Mouse (Mus musculus) neural tube, embryonic 11.5 days (tissue): ENCODE measurements around the gene Ap1m2. TPM values are rescaled to one million over a fixed set of nuclear protein-coding genes. Genes with fewer than 3 reads are reported as not detected.
A peak's percentile ranks its signal among the peaks of the same experiment; 100 is the strongest.

Experiments
- ATAC-seq: fragments of 200-750 bp; cut with Nextera tagmentation; 2 replicates; pipeline ENCODE4 v1.8.0; 2017; ENCODE audit warnings: moderate number of reproducible peaks, mild to moderate bottlenecking, moderate TSS enrichment, moderate library complexity; ENCODE audit not compliant: insufficient read depth, low FRiP score, low TSS enrichment
- DNase-seq: peaks from one replicate; pipeline ENCODE4 v3.0.0-alpha.2; 2015; ENCODE audit warnings: low spot score
- H3K27ac ChIP-seq: fragments of 300-500 bp; sonication (generic); 2 replicates; pipeline ENCODE4 v1.5.1; 2014; ENCODE audit warnings: low read depth, mild to moderate bottlenecking, low read length
- H3K27me3 ChIP-seq: fragments of 300-500 bp; sonication (generic); 2 replicates; pipeline ENCODE4 v1.6.1; 2014; ENCODE audit warnings: mild to moderate bottlenecking, low read length, mixed read lengths; ENCODE audit not compliant: control insufficient read depth, insufficient read depth
- H3K36me3 ChIP-seq: fragments of 300-500 bp; sonication (generic); 2 replicates; pipeline ENCODE4 v1.6.1; 2014; ENCODE audit warnings: mild to moderate bottlenecking, low read length, moderate library complexity, mixed read lengths; ENCODE audit not compliant: control insufficient read depth, insufficient read depth
- H3K4me1 ChIP-seq: fragments of 300-500 bp; sonication (generic); 2 replicates; pipeline ENCODE4 v1.6.1; 2014; ENCODE audit warnings: low read length, mixed read lengths; ENCODE audit not compliant: control insufficient read depth, insufficient read depth
- H3K4me2 ChIP-seq: fragments of 300-500 bp; sonication (generic); 2 replicates; pipeline ENCODE4 v1.6.1; 2014; ENCODE audit warnings: low read depth, mild to moderate bottlenecking, moderate library complexity
- H3K4me3 ChIP-seq: fragments of 300-500 bp; sonication (generic); 2 replicates; pipeline ENCODE4 v1.5.1; 2014; ENCODE audit warnings: low read depth, low read length
- H3K9ac ChIP-seq: fragments of 300-500 bp; sonication (generic); 2 replicates; pipeline ENCODE4 v1.6.1; 2014; ENCODE audit warnings: mild to moderate bottlenecking, low read length
- H3K9me3 ChIP-seq: fragments of 300-500 bp; sonication (generic); 2 replicates; pipeline ENCODE4 v1.6.1; 2016; ENCODE audit warnings: low read length; ENCODE audit not compliant: control insufficient read depth
- WGBS: fragments of 180-500 bp; shearing (Covaris S2); extraction: QIAGEN DNeasy Blood & Tissue Kit; methylation state at CpG from one replicate; pipeline ENCODE4 v1.1.7; 2014; 5-methylcytosine and 5-hydroxymethylcytosine counted together
- polyA plus RNA-seq: library from polyadenylated mRNA; unstranded; fragments of >200 nt; fragmentation: Nextera tagmentation; extraction: Ambion mirVana; gene quantifications from 2 replicates; pipeline ENCODE4 v1.2.1, GENCODE M21; 2014

The Ap1m2 gene
- polyA plus RNA-seq, 1 experiment from 2014 or later: 2.7 TPM

DNA sequence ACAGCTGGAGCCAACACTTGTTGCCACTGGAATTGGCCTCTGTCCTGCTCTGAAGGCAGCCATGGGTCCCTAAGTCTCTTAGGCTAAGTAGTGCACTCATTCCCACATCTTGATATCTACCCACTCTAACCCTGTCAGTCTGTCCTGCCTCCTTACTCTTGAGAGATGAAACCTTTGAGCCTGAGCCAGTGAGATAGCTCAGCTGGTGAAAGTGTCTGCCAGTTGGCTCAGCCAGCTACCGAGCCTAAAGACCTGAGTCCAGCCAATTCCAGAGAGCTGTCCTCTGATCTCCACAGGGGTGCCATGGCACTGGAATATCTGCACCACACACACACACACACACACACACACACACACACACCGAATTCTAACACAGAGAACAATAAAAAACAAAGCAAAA is 61.6 kb downstream of the Ap1m2 start:
- H3K27ac ChIP-seq: no peak overlapping the region
- ATAC-seq (no peak), DNase-seq (no peak)
- no peaks in the 10 kb centered on the region for H3K9me3 ChIP-seq
- WGBS: 68% methylated on average over 2 of the region's 2 CpGs
- H3K27me3 ChIP-seq: peaks cover 55% of the 10 kb centered on the region
- no peak overlapping the region for H3K4me2 ChIP-seq
- H3K4me1 ChIP-seq: peaks cover 5% of the 10 kb centered on the region; the same call in 1 of the 2 replicates
- no peaks in the 10 kb centered on the region for H3K36me3 ChIP-seq
- H3K9ac ChIP-seq: no peak overlapping the region
- H3K4me3 ChIP-seq: no peak overlapping the region

DNA sequence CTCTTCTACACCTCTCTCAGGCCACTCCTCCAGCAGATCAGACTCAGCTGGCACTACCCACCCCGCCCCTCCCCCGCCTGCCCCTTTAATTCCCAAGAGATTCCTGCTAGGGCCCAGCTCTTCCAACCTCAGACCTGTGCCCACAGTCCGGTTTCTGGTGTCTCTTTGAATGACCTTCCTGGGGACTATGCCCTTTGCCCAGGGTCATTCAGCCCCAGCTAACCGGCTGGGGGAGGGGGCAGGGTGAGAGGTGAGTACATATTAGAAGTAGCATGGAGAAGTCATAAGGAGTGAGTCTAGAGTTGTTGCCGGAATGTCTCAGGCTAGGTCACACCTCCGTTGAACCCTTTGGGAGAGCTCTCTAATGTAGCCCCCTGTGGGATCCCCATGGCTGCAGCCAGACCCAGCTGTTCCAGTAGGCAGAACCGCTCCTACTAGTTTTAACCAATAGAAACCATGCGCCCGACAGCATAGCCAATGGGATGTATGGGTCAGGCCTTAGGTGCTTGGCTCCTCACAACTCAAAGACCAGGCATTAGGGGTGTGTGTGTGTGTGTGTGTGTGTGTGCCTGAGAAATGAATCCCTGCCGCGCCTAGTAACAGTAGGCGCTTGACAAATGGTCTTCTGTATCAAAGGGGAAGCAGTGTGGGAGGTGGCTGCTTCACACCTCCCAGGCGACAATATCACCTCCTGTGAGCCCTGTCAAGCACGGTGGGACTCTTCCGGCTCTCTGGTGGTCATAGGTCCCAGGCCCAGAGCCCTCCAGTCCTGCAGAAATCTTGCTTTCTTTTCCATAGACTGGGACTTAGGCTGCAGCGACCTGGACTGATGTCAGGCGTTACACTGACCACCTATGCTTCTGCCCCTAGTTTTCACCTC is 62.3 kb downstream of the Ap1m2 start:
- DNase-seq (no peak), ATAC-seq (no peak)
- Histone ChIP-seq H3K4me1 (peaks cover 7% of the 10 kb centered on the region; the same call in 1 of the 2 replicates), H3K9ac (no peak overlapping the region), H3K36me3 (no peaks in the 10 kb centered on the region), H3K27me3 (peaks cover 61% of the 10 kb centered on the region), H3K27ac (no peak overlapping the region), H3K4me2 (no peak overlapping the region), H3K9me3 (no peaks in the 10 kb centered on the region), H3K4me3 (no peak overlapping the region)
- WGBS: 31% methylated on average over 17 of the region's 17 CpGs

DNA sequence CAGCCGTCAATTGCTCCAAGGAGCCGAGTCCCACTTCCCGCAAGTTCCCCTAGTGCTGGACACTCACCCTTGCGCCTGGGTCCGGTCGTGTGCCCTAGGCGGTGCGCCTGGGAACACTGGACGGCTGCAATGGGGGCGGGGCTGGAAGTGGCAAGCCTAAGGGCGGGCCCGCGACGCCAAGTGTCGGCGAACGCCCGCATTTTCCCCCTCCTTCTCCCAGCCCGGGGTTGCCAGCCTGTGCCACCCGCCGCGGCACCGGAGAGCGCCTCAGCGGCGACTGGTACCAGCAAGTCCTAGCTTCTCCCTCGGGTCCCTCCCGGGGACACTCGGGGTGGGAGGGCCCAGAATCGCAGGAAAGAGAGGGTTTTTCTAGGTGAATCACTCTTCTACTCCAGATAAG is 63.8 kb downstream of the Ap1m2 start, which contains the start of gene S1pr5:
Gene S1pr5, minus strand, starts transcription at position 118 of the 400 bp plus-strand sequence.
- WGBS: 2% methylated on average over 26 of the region's 30 CpGs

DNA sequence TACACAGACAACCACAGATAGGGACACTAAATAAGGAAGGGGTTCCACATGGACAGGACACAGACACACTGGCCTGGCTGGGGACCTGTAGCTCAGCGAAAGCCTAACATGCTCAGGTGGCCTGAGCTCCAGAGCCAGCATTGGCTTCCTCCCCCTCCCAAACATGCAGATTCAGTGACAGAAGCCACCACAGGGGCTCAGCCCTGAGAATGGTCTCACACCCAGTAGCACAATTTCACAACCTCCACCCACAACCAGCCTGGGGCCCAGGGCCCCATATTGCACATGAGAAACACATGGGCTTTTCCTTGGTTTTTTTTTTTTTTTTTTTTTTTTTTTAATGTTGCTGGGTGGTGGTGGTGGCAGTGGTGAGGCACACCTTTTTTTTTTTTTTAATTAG is 65.8 kb downstream of the Ap1m2 start:
- ATAC-seq (no peak), DNase-seq (no peak)
- Histone ChIP-seq H3K4me2 (no peak overlapping the region), H3K9me3 (no peaks in the 10 kb centered on the region), H3K4me1 (peaks cover 16% of the 10 kb centered on the region), H3K9ac (no peak overlapping the region), H3K36me3 (no peaks in the 10 kb centered on the region), H3K27me3 (peaks cover 79% of the 10 kb centered on the region), H3K27ac (no peak overlapping the region), H3K4me3 (no peak overlapping the region)
- WGBS: 67% methylated on average over 1 of the region's 1 CpGs

More for the DNA sequence above, 63.8 kb downstream of the Ap1m2 start, which contains the start of gene S1pr5:
- H3K4me3 ChIP-seq: no peak within 1 kb of the TSS
- no peak for ATAC-seq
- H3K27me3 ChIP-seq: peaks cover 77% of the 10 kb centered on the region
- H3K36me3 ChIP-seq: no peaks in the 10 kb centered on the region
- H3K9ac ChIP-seq: no peak within 1 kb of the TSS
- peaks cover 16% of the 10 kb centered on the region for H3K4me1 ChIP-seq
- no peak within 1 kb of the TSS for H3K4me2 ChIP-seq
- no peaks in the 10 kb centered on the region for H3K9me3 ChIP-seq
- no peak within 1 kb of the TSS for H3K27ac ChIP-seq
- no peak for DNase-seq

DNA sequence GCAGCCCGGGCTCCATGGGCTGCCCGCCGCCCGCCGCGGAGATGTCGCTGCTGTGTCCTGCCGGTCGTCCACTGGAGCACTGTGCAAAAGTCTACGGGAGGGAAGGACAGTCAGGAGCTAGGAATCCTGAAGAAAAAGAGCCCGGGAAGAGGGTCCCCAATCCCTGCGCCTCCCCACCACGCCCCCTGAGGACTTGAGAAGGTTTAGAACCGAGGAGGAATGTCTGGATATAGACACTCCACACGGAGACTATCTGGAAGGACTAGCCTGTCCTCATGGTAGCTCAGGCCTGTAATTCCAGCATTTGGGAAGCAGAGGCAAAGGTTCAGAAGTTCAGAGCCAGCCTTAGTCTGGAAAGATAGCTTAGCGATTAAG is 67.0 kb downstream of the Ap1m2 start:
- no peaks in the 10 kb centered on the region for H3K9me3 ChIP-seq
- DNase-seq: no peak
- H3K27me3 ChIP-seq: peaks cover 68% of the 10 kb centered on the region
- peaks cover 16% of the 10 kb centered on the region for H3K4me1 ChIP-seq
- H3K4me3 ChIP-seq: peak overlapping the region; percentile 39
- H3K4me2 ChIP-seq: peak overlapping the region; percentile 73
- H3K9ac ChIP-seq: peak overlapping the region; percentile 47
- WGBS: 2% methylated on average over 16 of the region's 16 CpGs
- H3K27ac ChIP-seq: no peak overlapping the region
- ATAC-seq: no peak
- no peaks in the 10 kb centered on the region for H3K36me3 ChIP-seq

DNA sequence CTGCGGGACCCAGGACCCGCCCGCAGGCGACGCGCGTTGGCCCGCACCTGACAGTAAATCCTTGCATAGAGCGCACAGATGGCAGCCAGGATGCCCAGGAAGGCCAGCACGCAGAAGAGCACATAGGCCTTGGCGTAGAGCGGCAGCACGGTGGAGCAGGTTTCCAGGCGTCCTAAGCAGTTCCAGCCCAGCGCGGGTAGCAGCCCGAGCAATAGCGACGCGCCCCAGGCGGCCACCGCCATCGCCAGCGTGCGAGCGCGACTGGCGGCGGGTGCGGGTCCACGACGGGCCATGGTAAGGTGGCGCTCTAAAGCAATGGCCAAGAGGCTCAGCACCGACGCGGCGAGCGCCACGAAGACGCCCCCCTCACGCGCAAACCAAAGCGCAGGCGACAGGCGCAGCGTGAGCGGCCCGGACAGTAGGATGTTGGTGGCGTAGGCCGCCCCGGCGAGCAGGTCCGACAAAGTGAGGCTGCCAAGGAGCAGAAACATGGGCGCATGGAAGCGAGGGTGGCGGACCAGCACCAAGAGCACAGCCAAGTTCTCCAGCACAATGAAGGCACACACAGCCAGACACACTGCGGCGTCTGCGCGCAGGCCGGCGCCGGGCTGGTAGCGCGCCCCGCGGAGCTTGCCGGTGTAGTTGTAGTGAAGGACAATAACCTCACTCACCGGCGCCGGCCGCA is 67.6 kb downstream of the Ap1m2 start:
- Histone ChIP-seq H3K4me3 (peak overlapping the region; percentile 39), H3K27ac (0 out of 2 replicates have a peak overlapping the region, but pooled peaks have one; percentile 8), H3K9me3 (no peaks in the 10 kb centered on the region), H3K36me3 (no peaks in the 10 kb centered on the region), H3K27me3 (peaks cover 62% of the 10 kb centered on the region), H3K9ac (peak overlapping the region; percentile 47), H3K4me1 (peaks cover 16% of the 10 kb centered on the region), H3K4me2 (peak overlapping the region; percentile 73)
- DNase-seq (peak; percentile 59), ATAC-seq (no peak)
- under 1% methylated on average over 72 of the region's 72 CpGs for WGBS

Other genes with a start within 250 kb of the Ap1m2 start
- gene Zglp1, start 245.2 kb downstream of the Ap1m2 start, polyA plus RNA-seq: 1.2 and 1.9 TPM in 2 replicates
- 0.82 and 0.97 TPM in 2 replicates for gene Gm49373, start 239.2 kb downstream of the Ap1m2 start, polyA plus RNA-seq
- 52.0 and 55.5 TPM in 2 replicates for gene Fdx1l, start 238.7 kb downstream of the Ap1m2 start, polyA plus RNA-seq
- gene Gm38431, start 220.3 kb downstream of the Ap1m2 start, polyA plus RNA-seq: 2.7 and 2.8 TPM in 2 replicates
- 88.4 and 90.7 TPM in 2 replicates for gene Raver1, start 220.3 kb downstream of the Ap1m2 start, polyA plus RNA-seq
- 8.6 and 9.2 TPM in 2 replicates for gene Tyk2, start 181.1 kb downstream of the Ap1m2 start, polyA plus RNA-seq
- 319 and 341 TPM in 2 replicates for gene Cdc37, start 162.4 kb downstream of the Ap1m2 start, polyA plus RNA-seq
- 5.4 and 7.5 TPM in 2 replicates for gene Pde4a, start 146.6 kb downstream of the Ap1m2 start, polyA plus RNA-seq
- gene Keap1, start 73.0 kb downstream of the Ap1m2 start, polyA plus RNA-seq: 32.3 and 34.1 TPM in 2 replicates
- gene S1pr5, start 63.9 kb downstream of the Ap1m2 start, polyA plus RNA-seq: 0.73 and 1.7 TPM in 2 replicates
- 47.2 and 55.1 TPM in 2 replicates for gene Atg4d, start 47.0 kb downstream of the Ap1m2 start, polyA plus RNA-seq
- gene Kri1, start 24.4 kb downstream of the Ap1m2 start, polyA plus RNA-seq: 15.0 and 15.5 TPM in 2 replicates
- gene Cdkn2d, start 20.9 kb downstream of the Ap1m2 start, polyA plus RNA-seq: 79.4 and 87.1 TPM in 2 replicates
- gene Slc44a2, start 8.4 kb upstream of the Ap1m2 start, polyA plus RNA-seq: 79.1 and 81.5 TPM in 2 replicates
- gene Ilf3, start 55.5 kb upstream of the Ap1m2 start, polyA plus RNA-seq: 270 and 288 TPM in 2 replicates
- 47.8 and 51.8 TPM in 2 replicates for gene Qtrt1, start 99.5 kb upstream of the Ap1m2 start, polyA plus RNA-seq
- 66.3 and 69.7 TPM in 2 replicates for gene Dnm2, start 112.6 kb upstream of the Ap1m2 start, polyA plus RNA-seq
- gene Tmed1, start 197.9 kb upstream of the Ap1m2 start, polyA plus RNA-seq: 69.8 and 77.0 TPM in 2 replicates
- 1.8 and 2.7 TPM in 2 replicates for gene AB124611, start 213.8 kb upstream of the Ap1m2 start, polyA plus RNA-seq
- 81.4 and 84.6 TPM in 2 replicates for gene Carm1, start 234.6 kb upstream of the Ap1m2 start, polyA plus RNA-seq